Mouse (Mus musculus): Measurements from ENCODE around the gene Olfr1348.
A peak's percentile ranks its signal among the peaks of the same experiment; 100 is the strongest.
"Not testable (repeated sequence)": the region's sequence is repeated elsewhere in the genome, so short reads cannot be mapped to it uniquely, and the experiment has no call there.

Olfr1348 gene

DNA sequence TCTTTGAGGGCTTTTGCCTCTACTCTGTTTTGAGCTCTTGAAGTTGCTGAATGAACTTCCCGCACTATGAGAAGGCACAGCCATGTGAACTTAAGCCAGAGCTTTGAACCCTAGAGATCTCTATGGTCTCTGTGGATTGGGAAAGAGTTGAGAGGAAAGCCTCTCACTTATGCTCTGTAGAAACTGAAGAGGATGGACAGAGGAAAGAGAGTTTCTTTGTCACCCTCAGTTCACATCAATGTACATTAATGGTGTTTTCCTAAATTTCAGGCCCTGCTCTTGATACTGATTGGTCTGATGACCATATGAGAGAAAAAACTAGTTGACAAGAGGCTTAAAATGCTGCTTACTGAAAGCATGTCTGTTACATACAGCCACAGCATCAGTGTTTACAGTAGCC lies at the start of gene Olfr1348:
TSS of gene Olfr1348 (minus strand) at position 101 of the 400 bp plus-strand sequence.
- DNase-seq (ENCODE audit: low spot score) = no peak

DNA sequence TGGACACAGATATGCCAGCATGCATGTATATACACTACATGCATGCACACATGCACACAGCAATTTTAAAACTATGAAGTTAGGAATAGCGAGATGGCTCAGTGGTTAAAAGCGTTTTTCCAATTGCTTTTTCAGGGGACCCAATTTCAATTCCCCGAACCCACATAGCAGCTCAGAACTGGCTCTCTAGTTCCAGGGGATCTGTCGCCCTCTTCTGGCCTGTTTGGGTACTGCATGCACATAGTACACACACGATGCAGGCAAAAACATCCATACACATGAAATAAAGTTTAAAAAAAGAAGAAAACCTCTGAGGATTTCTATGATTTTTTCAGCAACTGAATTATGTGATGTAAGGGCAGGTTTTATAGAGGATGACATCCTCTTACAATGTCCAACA lies 17.6 kb upstream of the Olfr1348 start:
- DNase-seq (ENCODE audit: low spot score) = peak; percentile 4

- DNase-seq (ENCODE audit: low spot score) = no peak
These were observed 16.5 kb upstream of the Olfr1348 start for GRCm38 (mm10) chr7:6525001-6525400.

DNA sequence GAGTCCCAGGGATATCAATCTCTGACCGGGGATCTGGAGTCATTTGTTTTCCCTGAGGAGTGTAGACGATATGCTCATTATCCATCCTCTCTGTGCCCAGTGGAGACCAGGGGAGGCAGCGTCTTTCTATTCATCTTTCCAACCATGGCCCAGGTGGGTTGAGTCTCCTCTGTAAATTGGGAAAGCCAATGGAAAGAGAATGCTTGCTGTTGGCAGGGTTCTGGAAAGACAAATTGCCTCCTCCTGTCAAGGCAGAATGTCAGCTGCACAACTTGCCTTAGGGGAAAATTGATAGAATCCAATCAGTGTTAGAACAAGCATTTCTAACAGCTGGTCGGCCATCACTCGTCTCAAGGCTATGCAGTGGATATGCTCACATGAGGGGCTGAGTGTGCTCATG lies 14.3 kb upstream of the Olfr1348 start, which contains the start of gene Olfr1349:
TSS of gene Olfr1349 (minus strand) at position 101 of the 400 bp plus-strand sequence.
- DNase-seq (ENCODE audit: low spot score) = no peak

- no peak for DNase-seq (ENCODE audit: low spot score)
These were observed 13.1 kb upstream of the Olfr1348 start for GRCm38 (mm10) chr7:6521666-6522065.

DNA sequence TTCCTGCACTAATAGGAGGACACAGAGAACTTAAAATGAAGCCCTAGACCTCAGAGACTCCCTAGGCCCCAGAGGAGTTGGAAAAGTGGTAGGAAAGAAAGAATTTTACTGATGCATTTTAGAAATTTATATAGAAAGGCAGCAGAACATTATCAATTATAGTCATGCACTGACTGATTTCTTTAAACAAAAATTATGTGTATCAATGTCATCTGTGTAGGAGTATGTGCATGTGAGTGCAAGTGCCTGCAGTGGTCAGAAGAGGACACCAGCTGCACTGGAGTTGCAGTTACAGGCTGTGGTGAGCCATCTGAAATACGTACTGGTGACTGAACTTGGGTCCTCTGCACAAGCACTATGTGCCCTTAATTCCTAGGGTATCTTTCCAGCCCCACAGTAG lies 8.9 kb downstream of the Olfr1348 start, which contains the start of gene Olfr1347:
TSS of gene Olfr1347 (minus strand) at position 101 of the 400 bp plus-strand sequence.
- no peak for DNase-seq (ENCODE audit: low spot score)

DNA sequence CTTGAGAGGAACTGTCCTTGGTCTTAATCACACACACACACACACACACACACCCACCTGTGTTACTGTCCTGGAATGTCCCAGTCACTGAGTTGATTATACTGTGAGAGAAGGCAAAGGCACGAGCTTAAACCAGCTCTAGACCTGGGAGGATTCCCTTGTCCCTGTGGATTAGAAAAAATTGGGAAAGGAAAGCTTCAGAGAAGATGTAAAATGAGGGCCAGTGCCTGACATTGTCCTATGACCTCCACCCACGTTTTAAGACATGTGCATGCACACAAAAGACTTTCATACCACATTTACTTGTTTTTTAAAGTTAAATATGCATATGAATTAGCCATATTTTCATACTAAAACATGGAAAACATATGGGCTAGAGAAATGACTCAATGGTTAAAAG lies 21.7 kb downstream of the Olfr1348 start, which contains the start of gene Olfr5:
TSS of gene Olfr5 (minus strand) at position 101 of the 400 bp plus-strand sequence.
- no peak for DNase-seq (ENCODE audit: low spot score)

- not testable (repeated sequence) for DNase-seq (ENCODE audit: low spot score)
These were observed 30.9 kb downstream of the Olfr1348 start for GRCm38 (mm10) chr7:6477633-6478032.

GRCm38 (mm10) chr7:6466951-6467350 lies 41.6 kb downstream of the Olfr1348 start, which contains the start of gene Olfr1346:
Gene Olfr1346, plus strand, starts transcription at chr7:6467101.
- DNase-seq (ENCODE audit: low spot score) = no peak

DNA sequence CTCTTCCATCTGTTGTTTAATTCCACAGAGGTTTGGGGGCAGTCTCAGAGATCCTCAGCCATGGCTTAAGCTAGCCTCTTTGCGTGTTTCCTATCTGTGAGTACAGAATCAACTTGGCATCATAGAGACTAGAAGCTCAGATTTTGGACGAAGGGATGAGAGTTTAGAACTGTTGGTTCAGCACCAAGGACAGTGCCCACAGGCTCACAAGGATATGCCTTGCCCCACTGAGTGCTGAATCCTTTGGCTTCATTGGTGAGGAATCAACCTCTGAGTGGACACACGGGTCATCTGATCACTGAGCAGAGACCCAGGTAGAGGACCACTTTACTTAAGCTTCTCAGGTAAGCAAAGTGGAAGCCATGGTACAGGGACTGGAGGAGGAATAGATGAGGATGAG lies 52.1 kb downstream of the Olfr1348 start:
- DNase-seq (ENCODE audit: low spot score) = no peak

GRCm38 (mm10) chr7:6455868-6456267 lies 52.7 kb downstream of the Olfr1348 start, which contains the start of gene Olfr1336:
Gene Olfr1336, plus strand, starts transcription at chr7:6456168.
- DNase-seq (ENCODE audit: low spot score) = no peak
